Mouse (Mus musculus): ENCODE measurements around the gene Pebp1. TPM values are rescaled to one million over a fixed set of nuclear protein-coding genes. Genes with fewer than 3 reads are reported as not detected.

The Pebp1 gene
- polyA plus RNA-seq, 1 experiment, result 687 TPM

GRCm38 (mm10) chr5:117277784-117278183, 9.6 kb downstream of the Pebp1 start:
- H3K36me3 ChIP-seq (replicated peaks; ENCODE audit: low read length), result peaks cover 46% of the 10 kb centered on the region
- TF ChIP-seq GATA1 (IDR thresholded peaks at IDR 0.05; ENCODE audit: borderline replicate concordance, low read length) (no peak), FLI1 (IDR thresholded peaks at IDR 0.05; ENCODE audit: low read length) (no peak)

GRCm38 (mm10) chr5:117274817-117275216, 12.6 kb downstream of the Pebp1 start:
- peaks cover 3% of the 10 kb centered on the region; the same call in 1 of the 2 replicates for H3K9me3 ChIP-seq
- H3K27me3 ChIP-seq (replicated peaks), result no peaks in the 10 kb centered on the region
- peaks cover 13% of the 10 kb centered on the region; the same call in 1 of the 2 replicates for H3K4me1 ChIP-seq
- TF ChIP-seq FLI1 (IDR thresholded peaks at IDR 0.05; ENCODE audit: low read length), result no peak
- TF ChIP-seq GATA1 (IDR thresholded peaks at IDR 0.05; ENCODE audit: borderline replicate concordance, low read length), result no peak
- no peak overlapping the region for H3K4me3 ChIP-seq (replicated peaks)
- H3K36me3 ChIP-seq (replicated peaks; ENCODE audit: low read length), result peaks cover 58% of the 10 kb centered on the region

More at GRCm38 (mm10) chr5:117277784-117278183, 9.6 kb downstream of the Pebp1 start:
- Histone ChIP-seq H3K27me3 (replicated peaks) (no peaks in the 10 kb centered on the region), H3K9me3 (peaks cover 3% of the 10 kb centered on the region; the same call in 1 of the 2 replicates), H3K4me3 (replicated peaks) (no peak overlapping the region), H3K4me1 (peaks cover 4% of the 10 kb centered on the region; the same call in 1 of the 2 replicates)

- TF ChIP-seq FLI1 (IDR thresholded peaks at IDR 0.05; ENCODE audit: low read length) (no peak), GATA1 (IDR thresholded peaks at IDR 0.05; ENCODE audit: borderline replicate concordance, low read length) (no peak)
- Histone ChIP-seq H3K4me3 (replicated peaks) (no peak overlapping the region), H3K9me3 (no peaks in the 10 kb centered on the region), H3K36me3 (replicated peaks; ENCODE audit: low read length) (peaks cover 86% of the 10 kb centered on the region), H3K27me3 (replicated peaks) (no peaks in the 10 kb centered on the region), H3K4me1 (peaks cover 26% of the 10 kb centered on the region; the same call in 1 of the 2 replicates)
These were observed 15.5 kb downstream of the Pebp1 start for GRCm38 (mm10) chr5:117271945-117272344.

- no peaks in the 10 kb centered on the region for H3K27me3 ChIP-seq (replicated peaks)
- H3K9me3 ChIP-seq, result no peaks in the 10 kb centered on the region
- H3K36me3 ChIP-seq (replicated peaks; ENCODE audit: low read length), result peaks cover 98% of the 10 kb centered on the region
- TF ChIP-seq GATA1 (IDR thresholded peaks at IDR 0.05; ENCODE audit: borderline replicate concordance, low read length), result no peak
- TF ChIP-seq FLI1 (IDR thresholded peaks at IDR 0.05; ENCODE audit: low read length), result no peak
- no peak overlapping the region for H3K4me3 ChIP-seq (replicated peaks)
- peaks cover 34% of the 10 kb centered on the region; the same call in 1 of the 2 replicates for H3K4me1 ChIP-seq
These were observed 18.0 kb downstream of the Pebp1 start for GRCm38 (mm10) chr5:117269395-117269794.

GRCm38 (mm10) chr5:117268749-117269148, 18.7 kb downstream of the Pebp1 start:
- peaks cover 34% of the 10 kb centered on the region; the same call in 1 of the 2 replicates for H3K4me1 ChIP-seq
- H3K4me3 ChIP-seq (replicated peaks), result no peak overlapping the region
- no peaks in the 10 kb centered on the region for H3K27me3 ChIP-seq (replicated peaks)
- no peak for TF ChIP-seq FLI1 (IDR thresholded peaks at IDR 0.05; ENCODE audit: low read length)
- no peak for TF ChIP-seq GATA1 (IDR thresholded peaks at IDR 0.05; ENCODE audit: borderline replicate concordance, low read length)
- no peaks in the 10 kb centered on the region for H3K9me3 ChIP-seq
- peaks cover 98% of the 10 kb centered on the region for H3K36me3 ChIP-seq (replicated peaks; ENCODE audit: low read length)

- TF ChIP-seq FLI1 (IDR thresholded peaks at IDR 0.05; ENCODE audit: low read length), result no peak
- peaks cover 98% of the 10 kb centered on the region for H3K36me3 ChIP-seq (replicated peaks; ENCODE audit: low read length)
These were observed 19.5 kb downstream of the Pebp1 start for GRCm38 (mm10) chr5:117267913-117268312.

GRCm38 (mm10) chr5:117264701-117265100, 22.7 kb downstream of the Pebp1 start:
- Histone ChIP-seq H3K4me1 (peaks cover 20% of the 10 kb centered on the region; the same call in 1 of the 2 replicates), H3K27me3 (replicated peaks) (no peaks in the 10 kb centered on the region), H3K36me3 (replicated peaks; ENCODE audit: low read length) (peaks cover 98% of the 10 kb centered on the region), H3K4me3 (replicated peaks) (no peak overlapping the region), H3K9me3 (no peaks in the 10 kb centered on the region)
- TF ChIP-seq GATA1 (IDR thresholded peaks at IDR 0.05; ENCODE audit: borderline replicate concordance, low read length), result no peak

More at GRCm38 (mm10) chr5:117267913-117268312, 19.5 kb downstream of the Pebp1 start:
- Histone ChIP-seq H3K4me3 (replicated peaks) (no peak overlapping the region), H3K9me3 (no peaks in the 10 kb centered on the region), H3K27me3 (replicated peaks) (no peaks in the 10 kb centered on the region), H3K4me1 (peaks cover 31% of the 10 kb centered on the region; the same call in 1 of the 2 replicates)

GRCm38 (mm10) chr5:117263566-117263965, 23.9 kb downstream of the Pebp1 start:
- H3K27me3 ChIP-seq (replicated peaks), result no peaks in the 10 kb centered on the region
- no peak for TF ChIP-seq FLI1 (IDR thresholded peaks at IDR 0.05; ENCODE audit: low read length)
- no peak for TF ChIP-seq GATA1 (IDR thresholded peaks at IDR 0.05; ENCODE audit: borderline replicate concordance, low read length)
- H3K9me3 ChIP-seq, result no peaks in the 10 kb centered on the region
- peaks cover 18% of the 10 kb centered on the region; the same call in 1 of the 2 replicates for H3K4me1 ChIP-seq
- H3K36me3 ChIP-seq (replicated peaks; ENCODE audit: low read length), result peaks cover 98% of the 10 kb centered on the region
- no peak overlapping the region for H3K4me3 ChIP-seq (replicated peaks)

- H3K36me3 ChIP-seq (replicated peaks; ENCODE audit: low read length), result peaks cover 100% of the 10 kb centered on the region
- TF ChIP-seq GATA1 (IDR thresholded peaks at IDR 0.05; ENCODE audit: borderline replicate concordance, low read length) (no peak), FLI1 (IDR thresholded peaks at IDR 0.05; ENCODE audit: low read length) (no peak)
- no peaks in the 10 kb centered on the region for H3K9me3 ChIP-seq
- no peak overlapping the region for H3K4me3 ChIP-seq (replicated peaks)
- H3K4me1 ChIP-seq, result no peaks in the 10 kb centered on the region
- H3K27me3 ChIP-seq (replicated peaks), result no peaks in the 10 kb centered on the region
These were observed 29.1 kb downstream of the Pebp1 start for GRCm38 (mm10) chr5:117258276-117258675.

- TF ChIP-seq GATA1 (IDR thresholded peaks at IDR 0.05; ENCODE audit: borderline replicate concordance, low read length), result no peak
- no peak for TF ChIP-seq FLI1 (IDR thresholded peaks at IDR 0.05; ENCODE audit: low read length)
These were observed 35.7 kb downstream of the Pebp1 start for GRCm38 (mm10) chr5:117251763-117252162.

More at GRCm38 (mm10) chr5:117251763-117252162, 35.7 kb downstream of the Pebp1 start:
- H3K9me3 ChIP-seq, result no peaks in the 10 kb centered on the region
- H3K27me3 ChIP-seq (replicated peaks), result no peaks in the 10 kb centered on the region
- H3K4me3 ChIP-seq (replicated peaks), result no peak overlapping the region
- peaks cover 100% of the 10 kb centered on the region for H3K36me3 ChIP-seq (replicated peaks; ENCODE audit: low read length)
- H3K4me1 ChIP-seq, result peaks cover 6% of the 10 kb centered on the region; the same call in 1 of the 2 replicates
